Mouse (Mus musculus) gastrocnemius, adult 18-20 months (tissue): Measurements from ENCODE around the gene Gm14322. TPM values are rescaled to one million over a fixed set of nuclear protein-coding genes. Genes with fewer than 3 reads are reported as not detected.
A peak's percentile ranks its signal among the peaks of the same experiment; 100 is the strongest.
"Not testable (repeated sequence)": the region's sequence is repeated elsewhere in the genome, so short reads cannot be mapped to it uniquely, and the experiment has no call there.

ENCODE experiments used
- DNase-seq: peaks from one replicate; pipeline ENCODE4 v3.0.0; 2021; ENCODE audit warnings: low spot score
- long read RNA-seq, 2 experiments: library from polyadenylated mRNA; stranded (forward); transcript quantifications; one replicate each; pipeline ENCODE4 v2.0.0; 2021
- total RNA-seq, 2 experiments: library from RNA; stranded (reverse); gene quantifications; 2 replicates each; pipeline ENCODE4 v1.2.3; 2021

Gm14322 gene
- total RNA-seq = 10 to 100 TPM; 32.0 to 33.3 TPM
- long read RNA-seq, experiment 1, transcript Gm14322-203 (6 exons, 744 nt) = major isoform, 8 of 39 reads
- long read RNA-seq, experiment 1, partial matches to known transcripts = 3 of 39 reads
- long read RNA-seq, experiment 1, other reads (novel, unspliced or antisense) = 28 of 39 reads
- long read RNA-seq, experiment 2, partial matches to known transcripts = 3 of 18 reads
- long read RNA-seq, experiment 2, other reads (novel, unspliced or antisense) = 13 of 18 reads

- peak; percentile 51 for DNase-seq
These were observed at the start of gene Gm14322 for GRCm38 (mm10) chr2:177758941-177759558. Gene Gm14322 (plus strand): TSS chr2:177759288.

- not testable (repeated sequence) for DNase-seq
These were observed 17.6 kb upstream of the Gm14322 start for GRCm38 (mm10) chr2:177741487-177741886.

- DNase-seq = not testable (repeated sequence)
These were observed 28.3 kb downstream of the Gm14322 start for GRCm38 (mm10) chr2:177787351-177787750.

- not testable (repeated sequence) for DNase-seq
These were observed 47.1 kb downstream of the Gm14322 start for GRCm38 (mm10) chr2:177806170-177806569.

Other genes with a start within 250 kb of the Gm14322 start
- gene Gm14406, start 181.1 kb upstream of the Gm14322 start, total RNA-seq = not detected
- 100 to 1,000 TPM in 1 of 2 experiments, 10 to 100 TPM in 1; 97.9 to 115 TPM for gene Gm14325, start 81.0 kb downstream of the Gm14322 start, total RNA-seq
- gene Gm14327, start 137.8 kb downstream of the Gm14322 start, total RNA-seq = 1 to 10 TPM; 4.2 to 5.6 TPM
- gene Zfp972, start 166.3 kb downstream of the Gm14322 start, total RNA-seq = 1 to 10 TPM in 1 of 2 experiments, not detected in 1; 1.2 TPM
- 10 to 100 TPM; 37.1 to 38.2 TPM for gene Gm14326, start 198.0 kb downstream of the Gm14322 start, total RNA-seq